Mouse (Mus musculus) cerebellum, adult 11 months (tissue): Measurements from ENCODE around the gene H6pd.

Experiments
- DNase-seq: peaks from one replicate; pipeline ENCODE4 v3.0.0; 2022

H6pd gene

DNA sequence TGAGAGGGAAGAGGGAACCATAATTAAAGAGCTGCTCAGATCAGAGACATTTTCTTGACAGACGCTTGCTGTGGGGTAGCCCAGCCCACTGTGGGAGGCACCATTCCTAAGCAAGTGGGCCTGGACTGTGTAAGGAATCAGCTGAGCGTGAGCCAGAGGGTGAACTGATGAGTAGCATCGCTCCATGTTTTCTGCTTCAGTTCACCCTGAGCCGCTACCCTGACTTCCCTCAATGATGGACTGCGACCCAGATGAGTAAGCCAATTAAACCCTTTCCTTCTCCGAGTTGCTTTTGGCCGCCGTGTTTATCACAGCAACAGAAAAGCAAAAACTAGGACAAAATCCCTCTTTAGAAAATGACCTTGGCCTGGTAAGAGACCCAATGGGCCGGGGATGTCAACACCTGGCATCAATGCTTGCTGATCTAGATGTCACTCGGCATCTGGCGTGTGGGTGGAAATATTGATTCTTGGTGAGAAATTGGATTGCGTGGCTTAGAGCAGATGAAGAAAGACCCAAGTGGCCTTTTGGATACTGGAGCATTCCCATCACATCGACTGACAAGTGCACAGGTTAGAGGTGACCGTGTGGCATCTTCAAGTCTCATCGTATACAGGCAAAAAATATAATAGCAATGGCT lies 11.0 kb upstream of the H6pd start:
- DNase-seq: no peak

DNA sequence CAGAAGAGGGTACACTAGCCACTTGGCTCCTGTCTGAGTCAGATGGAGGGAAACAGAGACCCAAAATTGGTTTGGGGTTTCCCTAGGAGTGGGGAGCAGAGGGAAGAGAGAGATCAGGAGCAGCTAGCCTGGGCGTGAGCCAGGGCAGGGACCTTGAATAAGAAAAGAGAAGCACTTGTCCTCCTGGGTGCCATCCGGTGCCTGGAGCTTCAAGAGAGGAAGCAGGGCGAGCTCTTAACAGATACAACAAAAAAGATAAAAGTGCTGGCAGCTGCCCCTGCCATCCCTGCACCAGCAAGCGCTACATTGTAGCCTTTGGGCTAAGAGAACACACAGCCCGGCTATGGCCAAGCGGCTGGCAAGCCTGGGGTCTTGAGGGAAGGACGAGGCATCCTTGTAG lies 6.6 kb upstream of the H6pd start:
- DNase-seq: no peak

GRCm38 (mm10) chr4:150014378-150015091 lies 5.7 kb upstream of the H6pd start:
- DNase-seq: no peak

GRCm38 (mm10) chr4:150013805-150014204 lies 5.0 kb upstream of the H6pd start:
- no peak for DNase-seq

- no peak for DNase-seq
These were observed 4.4 kb upstream of the H6pd start for GRCm38 (mm10) chr4:150013186-150013690.

GRCm38 (mm10) chr4:150012322-150012723 lies 3.5 kb upstream of the H6pd start:
- no peak for DNase-seq

GRCm38 (mm10) chr4:150011564-150012321 lies 2.9 kb upstream of the H6pd start:
- DNase-seq: no peak

DNA sequence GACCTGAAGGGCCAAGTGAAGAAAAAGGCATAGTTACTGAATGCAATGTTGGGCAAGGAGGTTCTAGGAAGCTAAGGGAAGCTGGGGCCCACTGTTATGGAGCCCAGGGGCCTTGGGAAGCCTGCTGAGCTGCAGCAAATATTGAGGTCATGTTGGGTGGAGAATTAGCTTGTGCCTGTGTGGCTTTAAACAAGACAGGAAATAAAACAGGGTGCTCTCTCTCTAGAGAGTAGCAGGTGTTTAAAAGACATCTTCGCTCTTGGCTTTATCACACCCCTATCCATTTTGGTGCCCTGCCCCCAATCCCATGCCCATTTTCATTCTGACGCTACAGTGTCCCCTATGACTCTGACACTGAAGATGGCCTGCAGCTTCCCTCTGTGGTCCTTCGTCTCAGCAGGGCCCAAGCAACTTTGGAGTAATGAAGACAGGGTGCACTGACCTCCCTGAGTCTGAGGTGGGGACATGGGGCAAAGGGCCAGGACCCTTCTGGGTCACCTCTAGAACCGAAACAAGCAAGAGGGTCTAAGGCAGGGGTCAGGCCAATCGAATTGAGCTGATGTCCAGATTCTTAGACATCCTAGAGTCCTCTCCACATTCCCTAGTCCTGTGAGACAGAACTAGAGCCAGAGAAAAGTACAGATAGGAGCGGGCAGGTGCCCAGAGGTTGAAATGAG lies 1.4 kb upstream of the H6pd start:
- no peak for DNase-seq

DNA sequence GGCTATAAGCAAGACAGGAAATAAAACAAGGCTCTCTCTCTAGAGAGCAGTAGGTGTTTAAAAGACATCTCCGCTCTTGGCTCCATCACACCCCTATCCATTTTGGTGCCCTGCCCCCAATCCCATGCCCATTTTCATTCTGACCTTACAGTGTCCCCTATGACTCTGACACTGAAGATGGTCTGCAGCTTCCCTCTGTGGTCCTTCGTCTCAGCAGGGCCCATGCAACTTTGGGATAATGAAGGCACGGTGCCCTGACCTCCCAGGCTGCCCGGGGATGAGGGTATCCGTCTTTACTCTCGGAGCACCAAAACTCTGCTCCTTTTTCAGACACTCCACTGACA lies 736 bp upstream of the H6pd start:
- DNase-seq: no peak

DNA sequence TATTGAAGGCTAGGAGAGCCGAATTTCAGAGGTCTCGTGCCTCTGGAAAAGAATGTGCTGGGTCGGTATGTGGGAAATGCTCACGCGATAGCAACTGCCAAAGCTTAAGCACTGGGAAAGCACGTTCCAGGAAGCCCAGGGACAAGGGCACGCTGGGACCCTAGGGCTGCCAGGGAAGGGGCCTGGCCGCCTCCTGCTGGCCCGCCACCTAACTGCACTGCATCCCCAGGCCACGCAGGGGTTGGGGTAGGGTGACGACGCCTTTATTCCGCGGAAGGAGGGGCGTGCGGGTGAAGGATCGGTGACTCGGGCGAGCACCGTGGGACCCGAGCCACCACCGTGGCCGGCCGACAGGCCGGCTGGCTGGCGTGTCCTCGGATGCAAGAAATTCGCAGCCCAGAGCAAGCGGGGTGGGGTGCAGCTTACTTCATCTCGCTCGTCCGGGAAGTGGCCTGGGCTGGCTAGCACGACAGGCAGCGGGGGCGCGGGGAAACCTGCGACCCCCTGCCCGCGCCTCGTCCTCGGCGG lies 434 bp downstream of the H6pd start:
- DNase-seq: peak; percentile 69

- no peak for DNase-seq
These were observed 1.4 kb downstream of the H6pd start for GRCm38 (mm10) chr4:150007444-150007843.

DNA sequence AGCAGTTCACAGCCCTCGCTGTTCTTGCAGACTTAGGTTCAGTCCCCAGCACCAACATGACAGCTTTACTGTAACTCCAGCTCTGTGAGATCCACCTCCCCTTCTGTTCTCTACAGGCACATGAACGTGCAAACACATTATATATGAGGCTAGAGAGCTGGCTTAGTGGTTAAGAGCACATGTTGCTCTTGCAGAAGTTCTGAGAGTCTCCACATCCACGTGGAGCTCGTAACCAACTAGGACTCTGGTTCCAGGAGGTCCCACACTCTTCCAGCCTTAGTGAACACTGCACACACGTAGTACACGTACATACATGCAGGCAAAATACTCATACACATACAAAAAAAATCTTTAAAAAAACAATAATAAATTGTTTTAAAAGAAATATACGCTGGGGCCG lies 1.8 kb downstream of the H6pd start:
- no peak for DNase-seq

GRCm38 (mm10) chr4:150006122-150006854 lies 2.5 kb downstream of the H6pd start:
- DNase-seq: no peak

DNA sequence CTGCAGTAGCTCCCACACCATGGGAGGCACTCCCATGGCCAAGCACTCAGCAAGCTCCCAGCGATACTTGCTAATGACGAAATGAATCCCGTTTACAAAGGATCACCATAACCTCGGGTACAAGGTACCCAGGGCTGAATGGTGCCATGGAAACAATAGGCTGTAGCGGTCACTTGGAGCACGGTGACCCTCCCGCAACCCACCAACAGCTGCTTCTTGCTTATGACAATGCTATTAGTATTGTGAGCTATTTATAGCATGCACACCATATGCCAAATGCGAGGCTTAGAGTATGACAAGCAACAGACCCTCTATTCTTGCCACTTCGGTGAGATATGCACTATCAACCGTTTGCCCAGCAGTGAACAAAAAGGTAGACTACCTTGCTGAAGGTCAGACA lies 3.6 kb downstream of the H6pd start:
- no peak for DNase-seq

DNA sequence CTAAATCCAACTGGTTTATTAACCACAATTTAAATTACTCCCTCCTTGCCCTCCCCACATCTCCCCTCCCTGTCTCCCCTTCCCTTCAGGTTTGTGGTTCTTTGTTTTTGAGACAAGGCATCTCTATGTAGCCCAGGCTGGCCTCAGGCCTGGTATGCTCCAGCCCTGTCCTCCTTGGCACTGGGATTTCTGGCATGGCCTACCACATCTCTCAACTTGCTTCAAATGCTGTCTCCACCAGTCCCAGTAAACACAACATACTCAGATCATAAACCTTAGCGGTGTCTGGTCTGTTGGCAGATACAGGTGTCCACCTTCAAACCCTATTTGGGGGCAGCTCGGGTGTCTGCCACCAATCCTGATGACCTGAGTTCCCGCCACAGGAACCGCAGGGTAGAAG lies 5.2 kb downstream of the H6pd start:
- DNase-seq: no peak

GRCm38 (mm10) chr4:150003021-150003580 lies 5.7 kb downstream of the H6pd start:
- DNase-seq: no peak

DNA sequence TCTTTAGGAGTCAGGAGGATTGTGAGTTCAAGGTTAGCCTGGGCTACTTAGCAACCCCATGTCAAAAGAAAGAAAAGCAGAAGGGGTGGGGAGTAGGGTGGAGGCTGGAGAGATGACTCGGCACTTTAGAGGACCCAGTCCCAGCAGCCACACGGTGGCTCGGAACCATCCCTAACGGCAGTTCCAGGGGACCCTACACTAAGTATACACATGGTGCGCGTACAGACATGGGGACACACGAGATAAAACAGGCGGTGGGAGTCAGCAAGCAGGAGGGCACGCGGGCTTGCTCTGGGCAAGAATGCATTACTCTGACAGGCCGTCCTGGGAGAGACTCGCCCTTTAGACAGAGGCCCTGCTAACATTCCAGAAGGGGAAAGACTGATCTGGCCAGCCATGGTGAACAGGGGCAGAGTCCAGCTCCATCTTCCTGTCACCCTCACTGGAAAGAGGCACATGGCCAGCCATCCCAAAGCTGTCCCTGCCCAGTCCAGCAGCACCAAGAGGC lies 6.7 kb downstream of the H6pd start:
- DNase-seq: no peak

GRCm38 (mm10) chr4:150001221-150001860 lies 7.5 kb downstream of the H6pd start:
- no peak for DNase-seq

- no peak for DNase-seq
These were observed 8.8 kb downstream of the H6pd start for GRCm38 (mm10) chr4:149999931-150000555.

GRCm38 (mm10) chr4:149999510-149999900 lies 9.3 kb downstream of the H6pd start:
- DNase-seq: no peak
